Mouse (Mus musculus): ENCODE measurements at regions not wholly inside any gene's neighbourhood (a gene's known extent, or its start where the extent isn't known, plus 50 kb on each side); places are given as distances from the start of the nearest gene placed in this dataset.

GRCm38 (mm10) chr4:103449276-103449675 is 135.7 kb downstream of the Oma1 start:
- TF ChIP-seq CTCF (conservative IDR thresholded peaks at IDR 0.05; ENCODE audit: insufficient read depth, insufficient read length, low read depth, low read length) (no peak), POLR2A (IDR thresholded peaks at IDR 0.05; ENCODE audit: low read depth, low read length) (no peak)

All from kidney, adult 2 months (tissue).